Mouse (Mus musculus) lung, adult 2 months (tissue): ENCODE measurements around the gene Tecr.

Experiments
- CTCF ChIP-seq: fragments of 200-500 bp; IDR thresholded peaks from 2 replicates; pipeline ENCODE4 v1.5.1; 2011; ENCODE audit warnings: mild to moderate bottlenecking, low read length, control low read depth; ENCODE audit not compliant: insufficient read depth
- POLR2A ChIP-seq: fragments of 200-500 bp; IDR thresholded peaks from 2 replicates; pipeline ENCODE4 v1.6.1; 2011; ENCODE audit warnings: low read depth, mild to moderate bottlenecking, control low read depth, low read length, borderline replicate concordance; ENCODE audit errors: extremely low read depth

- TF ChIP-seq CTCF (no peak), POLR2A (no peak)
These were observed 20.1 kb downstream of the Tecr start for GRCm38 (mm10) chr8:83587644-83588043.
